Mouse (Mus musculus) olfactory bulb, adult 2 months (tissue): ENCODE data around the gene Nxpe5.

Experiments used
- CTCF ChIP-seq: fragments of 200-500 bp; IDR thresholded peaks from 2 replicates; pipeline ENCODE4 v1.5.1; 2012; ENCODE audit warnings: low read depth, mild to moderate bottlenecking, low read length, moderate library complexity; ENCODE audit not compliant: insufficient read depth
- POLR2A ChIP-seq: fragments of 200-500 bp; IDR thresholded peaks from 2 replicates; pipeline ENCODE4 v1.6.1; 2012; ENCODE audit warnings: mild to moderate bottlenecking, low read depth, low read length, moderate library complexity; ENCODE audit not compliant: insufficient read depth

- no peak for TF ChIP-seq CTCF
- TF ChIP-seq POLR2A: no peak
Observed at GRCm38 (mm10) chr5:138256094-138256467, 30.4 kb downstream of the Nxpe5 start.
